Mouse (Mus musculus): ENCODE data around the gene Otogl. TPM values are rescaled to one million over a fixed set of nuclear protein-coding genes. Genes with fewer than 3 reads are reported as not detected.

Otogl gene
- not detected in 2 replicates for polyA plus RNA-seq (2012; ENCODE audit: insufficient read depth, insufficient read length, missing spikeins)

GRCm38 (mm10) chr10:107912084-107912573, at the start of gene Otogl:
Otogl (minus strand) TSS chr10:107912134.
- no peaks in the 10 kb centered on the region for H3K4me1 ChIP-seq (ENCODE audit: control insufficient read depth, insufficient read depth, low read length)

GRCm38 (mm10) chr10:107956588-107956987, 44.7 kb upstream of the Otogl start:
- no peak overlapping the region for H3K27ac ChIP-seq (ENCODE audit: insufficient read depth, low read depth, low read length)
- TF ChIP-seq POLR2A (IDR thresholded peaks at IDR 0.05; ENCODE audit: borderline replicate concordance, low read depth, low read length) (no peak), CTCF (IDR thresholded peaks at IDR 0.05; ENCODE audit: low read depth, low read length) (no peak)
- H3K4me3 ChIP-seq (ENCODE audit: insufficient read depth, low read length), result no peak overlapping the region
- no peaks in the 10 kb centered on the region for H3K4me1 ChIP-seq (ENCODE audit: control insufficient read depth, insufficient read depth, low read length)

More at GRCm38 (mm10) chr10:107912084-107912573, at the start of gene Otogl:
- Histone ChIP-seq H3K4me3 (ENCODE audit: insufficient read depth, low read length) (no peak within 1 kb of the TSS), H3K27ac (ENCODE audit: insufficient read depth, low read depth, low read length) (no peak within 1 kb of the TSS)
- TF ChIP-seq POLR2A (IDR thresholded peaks at IDR 0.05; ENCODE audit: borderline replicate concordance, low read depth, low read length) (no peak), CTCF (IDR thresholded peaks at IDR 0.05; ENCODE audit: low read depth, low read length) (no peak)

GRCm38 (mm10) chr10:107954444-107954843, 42.5 kb upstream of the Otogl start:
- Histone ChIP-seq H3K4me1 (ENCODE audit: control insufficient read depth, insufficient read depth, low read length) (no peaks in the 10 kb centered on the region), H3K27ac (ENCODE audit: insufficient read depth, low read depth, low read length) (no peak overlapping the region), H3K4me3 (ENCODE audit: insufficient read depth, low read length) (no peak overlapping the region)
- TF ChIP-seq POLR2A (IDR thresholded peaks at IDR 0.05; ENCODE audit: borderline replicate concordance, low read depth, low read length), result no peak
- TF ChIP-seq CTCF (IDR thresholded peaks at IDR 0.05; ENCODE audit: low read depth, low read length), result no peak

GRCm38 (mm10) chr10:107951596-107951995, 39.7 kb upstream of the Otogl start:
- H3K4me1 ChIP-seq (ENCODE audit: control insufficient read depth, insufficient read depth, low read length), result no peaks in the 10 kb centered on the region
- TF ChIP-seq CTCF (IDR thresholded peaks at IDR 0.05; ENCODE audit: low read depth, low read length) (no peak), POLR2A (IDR thresholded peaks at IDR 0.05; ENCODE audit: borderline replicate concordance, low read depth, low read length) (no peak)
- no peak overlapping the region for H3K4me3 ChIP-seq (ENCODE audit: insufficient read depth, low read length)
- H3K27ac ChIP-seq (ENCODE audit: insufficient read depth, low read depth, low read length), result no peak overlapping the region

GRCm38 (mm10) chr10:107949945-107950344, 38.0 kb upstream of the Otogl start:
- Histone ChIP-seq H3K4me3 (ENCODE audit: insufficient read depth, low read length) (no peak overlapping the region), H3K27ac (ENCODE audit: insufficient read depth, low read depth, low read length) (no peak overlapping the region), H3K4me1 (ENCODE audit: control insufficient read depth, insufficient read depth, low read length) (no peaks in the 10 kb centered on the region)
- TF ChIP-seq CTCF (IDR thresholded peaks at IDR 0.05; ENCODE audit: low read depth, low read length), result no peak
- TF ChIP-seq POLR2A (IDR thresholded peaks at IDR 0.05; ENCODE audit: borderline replicate concordance, low read depth, low read length), result no peak

- Histone ChIP-seq H3K4me3 (ENCODE audit: insufficient read depth, low read length) (no peak overlapping the region), H3K4me1 (ENCODE audit: control insufficient read depth, insufficient read depth, low read length) (no peaks in the 10 kb centered on the region), H3K27ac (ENCODE audit: insufficient read depth, low read depth, low read length) (no peak overlapping the region)
- TF ChIP-seq CTCF (IDR thresholded peaks at IDR 0.05; ENCODE audit: low read depth, low read length), result no peak
- no peak for TF ChIP-seq POLR2A (IDR thresholded peaks at IDR 0.05; ENCODE audit: borderline replicate concordance, low read depth, low read length)
Measured at GRCm38 (mm10) chr10:107948647-107949046, 36.7 kb upstream of the Otogl start.

- no peak overlapping the region for H3K27ac ChIP-seq (ENCODE audit: insufficient read depth, low read depth, low read length)
- TF ChIP-seq CTCF (IDR thresholded peaks at IDR 0.05; ENCODE audit: low read depth, low read length), result no peak
- no peak for TF ChIP-seq POLR2A (IDR thresholded peaks at IDR 0.05; ENCODE audit: borderline replicate concordance, low read depth, low read length)
- H3K4me1 ChIP-seq (ENCODE audit: control insufficient read depth, insufficient read depth, low read length), result no peaks in the 10 kb centered on the region
- no peak overlapping the region for H3K4me3 ChIP-seq (ENCODE audit: insufficient read depth, low read length)
Measured at GRCm38 (mm10) chr10:107948038-107948437, 36.1 kb upstream of the Otogl start.

GRCm38 (mm10) chr10:107946348-107946747, 34.4 kb upstream of the Otogl start:
- no peaks in the 10 kb centered on the region for H3K4me1 ChIP-seq (ENCODE audit: control insufficient read depth, insufficient read depth, low read length)
- TF ChIP-seq CTCF (IDR thresholded peaks at IDR 0.05; ENCODE audit: low read depth, low read length) (no peak), POLR2A (IDR thresholded peaks at IDR 0.05; ENCODE audit: borderline replicate concordance, low read depth, low read length) (no peak)
- H3K4me3 ChIP-seq (ENCODE audit: insufficient read depth, low read length), result no peak overlapping the region
- no peak overlapping the region for H3K27ac ChIP-seq (ENCODE audit: insufficient read depth, low read depth, low read length)

GRCm38 (mm10) chr10:107943859-107944258, 31.9 kb upstream of the Otogl start:
- no peak overlapping the region for H3K27ac ChIP-seq (ENCODE audit: insufficient read depth, low read depth, low read length)
- TF ChIP-seq POLR2A (IDR thresholded peaks at IDR 0.05; ENCODE audit: borderline replicate concordance, low read depth, low read length), result no peak
- no peak for TF ChIP-seq CTCF (IDR thresholded peaks at IDR 0.05; ENCODE audit: low read depth, low read length)
- H3K4me1 ChIP-seq (ENCODE audit: control insufficient read depth, insufficient read depth, low read length), result no peaks in the 10 kb centered on the region
- no peak overlapping the region for H3K4me3 ChIP-seq (ENCODE audit: insufficient read depth, low read length)

GRCm38 (mm10) chr10:107941188-107941900, 29.4 kb upstream of the Otogl start:
- TF ChIP-seq POLR2A (IDR thresholded peaks at IDR 0.05; ENCODE audit: borderline replicate concordance, low read depth, low read length) (no peak), CTCF (IDR thresholded peaks at IDR 0.05; ENCODE audit: low read depth, low read length) (no peak)
- H3K27ac ChIP-seq (ENCODE audit: insufficient read depth, low read depth, low read length), result no peak overlapping the region

More at GRCm38 (mm10) chr10:107941188-107941900, 29.4 kb upstream of the Otogl start:
- no peak overlapping the region for H3K4me3 ChIP-seq (ENCODE audit: insufficient read depth, low read length)
- no peaks in the 10 kb centered on the region for H3K4me1 ChIP-seq (ENCODE audit: control insufficient read depth, insufficient read depth, low read length)

Measured in bone marrow macrophage, adult 2 months (primary cell).